Mouse (Mus musculus): ENCODE data around the gene Olfr221. TPM values are rescaled to one million over a fixed set of nuclear protein-coding genes. Genes with fewer than 3 reads are reported as not detected.

The Olfr221 gene
- polyA plus RNA-seq (2012; ENCODE audit: low replicate concordance), result not detected in 2 replicates

GRCm38 (mm10) chr14:52042359-52042758, at the start of gene Olfr221:
Gene Olfr221 (minus strand): TSS chr14:52042459.

GRCm38 (mm10) chr14:52020486-52021137, 21.6 kb downstream of the Olfr221 start, which contains the start of gene Zfp219:
Gene Zfp219 (minus strand): TSS chr14:52020733.

GRCm38 (mm10) chr14:52015445-52016100, 26.7 kb downstream of the Olfr221 start, which contains the start of gene Tmem253:
Gene Tmem253 (plus strand): TSS chr14:52015658.

GRCm38 (mm10) chr14:51984247-51985231, 57.7 kb downstream of the Olfr221 start, which contains the start of gene Arhgef40:
Gene Arhgef40 (plus strand): TSS chr14:51984719.

Other genes with a start within 250 kb of the Olfr221 start
- not detected in 2 replicates for gene AY358078, start 242.4 kb downstream of the Olfr221 start, polyA plus RNA-seq (2012; ENCODE audit: low replicate concordance)
- gene Ear6, start 188.8 kb downstream of the Olfr221 start, polyA plus RNA-seq (2012; ENCODE audit: low replicate concordance), result not detected in 2 replicates
- gene Mettl17, start 157.6 kb downstream of the Olfr221 start, polyA plus RNA-seq (2012; ENCODE audit: low replicate concordance), result 1.7 and 22.2 TPM in 2 replicates
- 0.07 TPM in 1 of 2 replicates, not detected in the other for gene Slc39a2, start 149.6 kb downstream of the Olfr221 start, polyA plus RNA-seq (2012; ENCODE audit: low replicate concordance)
- gene Ndrg2, start 128.3 kb downstream of the Olfr221 start, polyA plus RNA-seq (2012; ENCODE audit: low replicate concordance), result 2.5 and 3.3 TPM in 2 replicates
- not detected in 2 replicates for gene Tppp2, start 124.0 kb downstream of the Olfr221 start, polyA plus RNA-seq (2012; ENCODE audit: low replicate concordance)
- not detected in 2 replicates for gene Rnase13, start 119.7 kb downstream of the Olfr221 start, polyA plus RNA-seq (2012; ENCODE audit: low replicate concordance)
- gene Arhgef40, start 57.7 kb downstream of the Olfr221 start, polyA plus RNA-seq (2012; ENCODE audit: low replicate concordance), result 192 and 325 TPM in 2 replicates
- not detected in 2 replicates for gene Tmem253, start 26.8 kb downstream of the Olfr221 start, polyA plus RNA-seq (2012; ENCODE audit: low replicate concordance)
- gene Zfp219, start 21.7 kb downstream of the Olfr221 start, polyA plus RNA-seq (2012; ENCODE audit: low replicate concordance), result 60.3 and 76.3 TPM in 2 replicates
- 8.3 and 14.3 TPM in 2 replicates for gene Hnrnpc, start 61.6 kb upstream of the Olfr221 start, polyA plus RNA-seq (2012; ENCODE audit: low replicate concordance)
- 0.23 and 0.32 TPM in 2 replicates for gene Rpgrip1, start 68.2 kb upstream of the Olfr221 start, polyA plus RNA-seq (2012; ENCODE audit: low replicate concordance)
- 7.6 and 27.2 TPM in 2 replicates for gene Supt16, start 155.0 kb upstream of the Olfr221 start, polyA plus RNA-seq (2012; ENCODE audit: low replicate concordance)
- gene Chd8, start 215.3 kb upstream of the Olfr221 start, polyA plus RNA-seq (2012; ENCODE audit: low replicate concordance), result 5.9 and 16.9 TPM in 2 replicates
- gene Tox4, start 236.7 kb upstream of the Olfr221 start, polyA plus RNA-seq (2012; ENCODE audit: low replicate concordance), result 12.4 and 22.4 TPM in 2 replicates
- gene Rab2b, start 237.1 kb upstream of the Olfr221 start, polyA plus RNA-seq (2012; ENCODE audit: low replicate concordance), result 0.17 and 0.73 TPM in 2 replicates

Measured in leukemia stem cell, adult 10-12 weeks (primary cell).